Mouse (Mus musculus): ENCODE results near the gene Prickle3.
"Not testable (repeated sequence)": the region's sequence is repeated elsewhere in the genome, so short reads cannot be mapped to it uniquely, and the experiment has no call there.

Gene Prickle3

GRCm38 (mm10) chrX:7670921-7671623, 14.0 kb downstream of the Prickle3 start, which contains the start of gene Plp2:
TSS of gene Plp2 (minus strand) at chrX:7671390.
- DNase-seq (ENCODE audit: low spot score in 2 of 2), result peak in 1 of 2 experiments; percentile 58

- DNase-seq (ENCODE audit: low spot score in 2 of 2), result no peak
These were observed 15.7 kb downstream of the Prickle3 start for GRCm38 (mm10) chrX:7672739-7673138.

GRCm38 (mm10) chrX:7673578-7674281, 16.7 kb downstream of the Prickle3 start:
- DNase-seq (ENCODE audit: low spot score in 2 of 2), result no peak

GRCm38 (mm10) chrX:7674284-7675000, 17.4 kb downstream of the Prickle3 start:
- peak; percentile 46 to 53 for DNase-seq (ENCODE audit: low spot score in 2 of 2)

GRCm38 (mm10) chrX:7675001-7675380, 17.9 kb downstream of the Prickle3 start:
- DNase-seq (ENCODE audit: low spot score in 2 of 2), result no peak

- no peak for DNase-seq (ENCODE audit: low spot score in 2 of 2)
These were observed 21.9 kb downstream of the Prickle3 start for GRCm38 (mm10) chrX:7678986-7679385.

- DNase-seq (ENCODE audit: low spot score in 2 of 2), result peak; percentile 83 to 86
These were observed 22.5 kb downstream of the Prickle3 start for GRCm38 (mm10) chrX:7679405-7680056.

- DNase-seq (ENCODE audit: low spot score in 2 of 2), result no peak
These were observed 23.0 kb downstream of the Prickle3 start for GRCm38 (mm10) chrX:7680057-7680412.

- no peak for DNase-seq (ENCODE audit: low spot score in 2 of 2)
These were observed 23.8 kb downstream of the Prickle3 start, which contains the start of gene Magix for GRCm38 (mm10) chrX:7680864-7681263. TSS of gene Magix (minus strand) at chrX:7681251.

GRCm38 (mm10) chrX:7688321-7688720, 31.3 kb downstream of the Prickle3 start:
- DNase-seq (ENCODE audit: low spot score in 2 of 2), result no peak

GRCm38 (mm10) chrX:7690486-7690885, 33.4 kb downstream of the Prickle3 start:
- no peak for DNase-seq (ENCODE audit: low spot score in 2 of 2)

GRCm38 (mm10) chrX:7692862-7693261, 35.8 kb downstream of the Prickle3 start:
- no peak for DNase-seq (ENCODE audit: low spot score in 2 of 2)

GRCm38 (mm10) chrX:7696520-7696919, 39.5 kb downstream of the Prickle3 start:
- DNase-seq (ENCODE audit: low spot score in 2 of 2), result no peak

GRCm38 (mm10) chrX:7696954-7697381, 39.9 kb downstream of the Prickle3 start, which contains the start of gene Gpkow:
TSS of gene Gpkow (plus strand) at chrX:7697131.
- DNase-seq (ENCODE audit: low spot score in 2 of 2), result peak; percentile 88 to 93

GRCm38 (mm10) chrX:7713764-7714134, 56.7 kb downstream of the Prickle3 start:
- not testable (repeated sequence) for DNase-seq (ENCODE audit: low spot score in 2 of 2)

GRCm38 (mm10) chrX:7714135-7714899, 57.3 kb downstream of the Prickle3 start, which contains the start of gene Wdr45:
TSS of gene Wdr45 (plus strand) at chrX:7714333.
- peak; percentile 97 for DNase-seq (ENCODE audit: low spot score in 2 of 2)

GRCm38 (mm10) chrX:7716058-7716457, 59.0 kb downstream of the Prickle3 start:
- not testable (repeated sequence) for DNase-seq (ENCODE audit: low spot score in 2 of 2)
